Mouse (Mus musculus) midbrain, embryonic 12.5 days (tissue): Measurements from ENCODE around the gene Poc1a. TPM values are rescaled to one million over a fixed set of nuclear protein-coding genes. Genes with fewer than 3 reads are reported as not detected.

Experiments
- ATAC-seq: fragments of 200-750 bp; cut with Nextera tagmentation; 2 replicates; pipeline ENCODE4 v1.8.0; 2017; ENCODE audit warnings: low read depth, moderate TSS enrichment, moderate library complexity; ENCODE audit not compliant: low FRiP score
- H3K27ac ChIP-seq: fragments of 300-500 bp; sonication (generic); replicated peaks from 2 replicates; pipeline ENCODE4 v1.5.1; 2016; ENCODE audit warnings: mild to moderate bottlenecking
- H3K27me3 ChIP-seq: fragments of 300-500 bp; sonication (generic); 2 replicates; pipeline ENCODE4 v1.6.1; 2016; ENCODE audit warnings: mild to moderate bottlenecking
- H3K36me3 ChIP-seq: fragments of 300-500 bp; sonication (generic); 2 replicates; pipeline ENCODE4 v1.6.1; 2016
- H3K4me1 ChIP-seq: fragments of 300-500 bp; sonication (generic); 2 replicates; pipeline ENCODE4 v1.6.1; 2016
- H3K4me2 ChIP-seq: fragments of 300-500 bp; sonication (generic); replicated peaks from 2 replicates; pipeline ENCODE4 v1.6.1; 2016; ENCODE audit warnings: mild to moderate bottlenecking, moderate library complexity
- H3K4me3 ChIP-seq: fragments of 300-500 bp; sonication (generic); 2 replicates; pipeline ENCODE4 v1.5.1; 2016; ENCODE audit warnings: mild to moderate bottlenecking
- H3K9ac ChIP-seq: fragments of 300-500 bp; sonication (generic); replicated peaks from 2 replicates; pipeline ENCODE4 v1.6.1; 2016; ENCODE audit warnings: mild to moderate bottlenecking, moderate library complexity
- H3K9me3 ChIP-seq: fragments of 300-500 bp; sonication (generic); 2 replicates; pipeline ENCODE4 v1.6.1; 2016; ENCODE audit warnings: mild to moderate bottlenecking
- WGBS: fragments of 180-500 bp; shearing (Covaris S2); methylation state at CpG from one replicate; pipeline ENCODE4 v1.1.7; 2016; 5-methylcytosine and 5-hydroxymethylcytosine counted together
- polyA plus RNA-seq: library from polyadenylated mRNA; unstranded; fragments of >200 nt; fragmentation: Nextera tagmentation; extraction: Ambion mirVana; gene quantifications from 2 replicates; pipeline ENCODE4 v1.2.1, GENCODE M21; 2016

Gene Poc1a
- polyA plus RNA-seq, 1 experiment from 2014 or later, result 23.2 TPM

GRCm38 (mm10) chr9:106326241-106326640 lies 45.4 kb downstream of the Poc1a start:
- no peak for ATAC-seq
- WGBS, result 81% methylated on average over 8 of the region's 8 CpGs
- H3K9ac ChIP-seq, result no peak overlapping the region
- H3K4me1 ChIP-seq, result peaks cover 12% of the 10 kb centered on the region; the same call in 1 of the 2 replicates
- no peaks in the 10 kb centered on the region for H3K36me3 ChIP-seq
- H3K27ac ChIP-seq, result no peak overlapping the region
- H3K4me3 ChIP-seq, result no peak overlapping the region
- H3K27me3 ChIP-seq, result no peaks in the 10 kb centered on the region
- H3K9me3 ChIP-seq, result no peaks in the 10 kb centered on the region
- H3K4me2 ChIP-seq, result no peak overlapping the region

DNA sequence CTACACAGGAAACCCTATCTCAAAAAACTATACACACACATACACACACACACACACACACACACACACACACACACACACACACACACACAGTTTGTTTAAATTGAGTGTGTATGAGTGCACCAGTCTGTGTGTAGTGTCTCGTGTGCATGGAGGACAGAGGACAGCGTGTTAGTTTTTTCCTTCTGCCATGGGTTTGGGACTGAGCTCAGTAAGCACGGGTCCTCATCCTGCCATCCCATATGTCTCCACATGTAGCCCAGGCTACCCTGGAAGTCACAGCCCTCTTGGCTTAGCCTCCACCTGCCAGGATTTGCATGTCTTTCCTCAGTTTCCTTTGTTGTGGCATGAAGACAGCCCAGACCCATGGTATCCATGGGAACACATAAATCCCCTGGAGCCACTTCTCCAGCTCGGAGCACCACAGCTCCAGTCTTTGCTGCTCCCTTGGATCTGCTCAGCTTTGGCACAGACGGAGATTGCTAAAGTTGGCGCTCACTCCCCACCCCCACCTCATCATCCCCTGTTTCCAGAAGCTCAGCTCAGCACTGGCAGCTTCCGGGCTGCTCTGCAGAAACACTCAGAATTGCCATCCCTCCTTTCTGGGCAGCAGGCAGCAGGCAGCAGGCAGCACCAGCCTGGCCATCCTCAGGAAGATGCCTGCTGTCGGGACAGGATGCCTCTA lies 46.4 kb downstream of the Poc1a start:
- no peak for ATAC-seq
- Histone ChIP-seq H3K4me2 (no peak overlapping the region), H3K27ac (no peak overlapping the region), H3K9ac (no peak overlapping the region), H3K36me3 (no peaks in the 10 kb centered on the region), H3K9me3 (no peaks in the 10 kb centered on the region), H3K27me3 (no peaks in the 10 kb centered on the region), H3K4me1 (peaks cover 9% of the 10 kb centered on the region), H3K4me3 (no peak overlapping the region)
- WGBS, result 71% methylated on average over 8 of the region's 8 CpGs

DNA sequence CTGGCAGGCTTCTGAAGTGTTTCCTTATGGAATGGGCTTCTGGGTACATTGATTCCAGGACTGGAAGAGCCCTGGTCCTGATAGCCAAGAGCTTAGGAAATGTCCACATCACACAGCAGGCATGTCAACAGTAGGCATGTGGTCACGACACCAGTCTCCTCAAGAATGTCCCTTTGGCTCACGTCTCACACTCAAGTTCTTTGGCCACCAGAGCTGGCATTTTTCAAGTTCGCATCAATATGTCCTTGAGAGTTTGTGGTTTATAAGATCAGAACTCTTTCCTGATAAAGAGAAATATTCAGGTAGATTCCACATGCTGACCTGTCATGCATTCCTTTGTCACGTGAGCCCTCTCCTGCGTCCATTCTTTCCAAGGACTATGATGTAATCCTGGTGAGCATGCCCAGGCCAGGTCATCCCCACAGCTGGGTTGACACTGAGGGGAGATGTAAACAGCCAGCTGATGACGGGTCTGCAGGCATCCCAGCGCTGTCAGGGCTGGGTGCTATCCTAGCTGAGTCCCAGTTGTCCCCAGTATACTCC lies 47.3 kb downstream of the Poc1a start:
- Histone ChIP-seq H3K27ac (no peak overlapping the region), H3K4me3 (no peak overlapping the region), H3K9me3 (no peaks in the 10 kb centered on the region), H3K36me3 (no peaks in the 10 kb centered on the region), H3K27me3 (no peaks in the 10 kb centered on the region), H3K4me1 (peaks cover 5% of the 10 kb centered on the region), H3K9ac (no peak overlapping the region), H3K4me2 (no peak overlapping the region)
- 82% methylated on average over 7 of the region's 7 CpGs for WGBS
- ATAC-seq, result no peak

GRCm38 (mm10) chr9:106328772-106329511 lies 48.1 kb downstream of the Poc1a start:
- no peak overlapping the region for H3K4me3 ChIP-seq
- H3K36me3 ChIP-seq, result no peaks in the 10 kb centered on the region
- no peaks in the 10 kb centered on the region for H3K27me3 ChIP-seq
- no peaks in the 10 kb centered on the region for H3K9me3 ChIP-seq
- no peak overlapping the region for H3K4me2 ChIP-seq
- H3K9ac ChIP-seq, result no peak overlapping the region
- H3K27ac ChIP-seq, result no peak overlapping the region
- ATAC-seq, result no peak
- H3K4me1 ChIP-seq, result peaks cover 5% of the 10 kb centered on the region
- WGBS, result 79% methylated on average over 5 of the region's 5 CpGs

DNA sequence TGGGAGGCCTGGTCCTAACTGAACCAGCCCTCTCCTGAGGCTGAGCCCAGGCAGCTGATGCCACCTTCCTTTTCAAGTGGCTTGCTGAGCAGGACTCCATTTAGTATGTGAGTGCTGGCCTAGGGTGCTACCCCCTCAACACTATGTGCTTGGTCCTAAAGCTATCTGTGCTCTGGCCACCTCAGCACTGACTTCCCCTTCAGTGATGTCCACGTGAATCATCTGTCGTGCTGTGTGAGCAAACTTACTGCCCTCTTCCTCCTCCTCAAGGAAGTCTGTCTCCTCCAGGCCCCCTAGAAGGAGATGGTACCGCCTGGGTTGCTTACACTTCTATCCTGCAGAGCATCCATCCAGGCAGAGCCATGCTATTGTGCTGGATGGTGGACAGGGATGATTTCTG lies 51.9 kb downstream of the Poc1a start:
- WGBS, result 76% methylated on average over 3 of the region's 3 CpGs
- ATAC-seq, result no peak

GRCm38 (mm10) chr9:106337620-106338019 lies 56.8 kb downstream of the Poc1a start:
- no peak for ATAC-seq
- WGBS, result 73% methylated on average over 9 of the region's 9 CpGs
- H3K27ac ChIP-seq, result peak overlapping the region; percentile 84

More for the DNA sequence above, 51.9 kb downstream of the Poc1a start:
- H3K4me3 ChIP-seq, result no peak overlapping the region
- H3K27me3 ChIP-seq, result no peaks in the 10 kb centered on the region
- H3K4me1 ChIP-seq, result peaks cover 10% of the 10 kb centered on the region
- no peaks in the 10 kb centered on the region for H3K36me3 ChIP-seq
- no peaks in the 10 kb centered on the region for H3K9me3 ChIP-seq
- no peak overlapping the region for H3K27ac ChIP-seq
- no peak overlapping the region for H3K9ac ChIP-seq
- no peak overlapping the region for H3K4me2 ChIP-seq

DNA sequence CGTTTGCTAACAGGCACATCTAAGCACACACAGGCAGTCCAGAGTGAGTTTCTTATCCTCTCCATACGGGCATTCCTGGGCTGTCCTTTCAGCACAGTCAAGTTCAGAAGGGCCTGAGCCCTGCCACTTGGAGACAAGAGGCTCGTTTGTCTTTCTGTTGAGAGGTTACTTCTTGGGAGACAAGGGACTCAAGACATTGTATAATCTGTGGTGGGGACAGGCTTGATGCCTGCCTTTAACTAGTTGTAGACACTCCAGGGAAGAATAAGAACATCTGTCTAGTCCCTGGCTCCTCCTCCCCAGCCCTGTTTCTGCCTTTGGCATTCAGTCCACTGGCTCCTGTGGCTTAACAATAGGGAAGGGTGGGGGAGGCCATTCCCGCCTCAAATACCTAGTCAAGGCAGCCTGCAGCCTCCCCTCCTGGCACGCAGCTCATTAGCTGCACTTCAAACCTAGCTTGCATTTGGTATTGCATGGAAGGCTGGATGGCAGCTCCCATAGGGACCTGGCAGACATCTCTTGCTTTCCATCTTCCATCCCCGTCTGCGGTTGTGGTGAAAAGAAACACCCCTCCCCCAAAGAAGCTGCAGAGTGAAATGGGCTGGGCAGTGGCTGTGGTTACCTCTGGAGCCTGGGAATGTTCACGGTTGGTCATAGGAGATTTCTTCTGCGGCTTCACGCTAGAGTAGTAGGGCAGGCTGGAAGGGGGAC lies 57.8 kb downstream of the Poc1a start:
- 7% methylated on average over 10 of the region's 10 CpGs for WGBS
- H3K9ac ChIP-seq, result peak overlapping the region; percentile 13
- no peaks in the 10 kb centered on the region for H3K9me3 ChIP-seq
- H3K27me3 ChIP-seq, result no peaks in the 10 kb centered on the region
- peak overlapping the region; percentile 84 for H3K27ac ChIP-seq
- no peaks in the 10 kb centered on the region for H3K36me3 ChIP-seq
- H3K4me1 ChIP-seq, result peaks cover 36% of the 10 kb centered on the region
- H3K4me2 ChIP-seq, result peak overlapping the region; percentile 24; the same call in 1 of the 2 replicates
- peak; percentile 68 for ATAC-seq
- H3K4me3 ChIP-seq, result no peak overlapping the region

More at GRCm38 (mm10) chr9:106337620-106338019, 56.8 kb downstream of the Poc1a start:
- H3K4me3 ChIP-seq, result no peak overlapping the region
- no peaks in the 10 kb centered on the region for H3K36me3 ChIP-seq
- H3K4me1 ChIP-seq, result peaks cover 36% of the 10 kb centered on the region
- H3K27me3 ChIP-seq, result no peaks in the 10 kb centered on the region
- no peak overlapping the region; the same call in 1 of the 2 replicates for H3K9ac ChIP-seq
- no peak overlapping the region for H3K4me2 ChIP-seq
- H3K9me3 ChIP-seq, result no peaks in the 10 kb centered on the region

DNA sequence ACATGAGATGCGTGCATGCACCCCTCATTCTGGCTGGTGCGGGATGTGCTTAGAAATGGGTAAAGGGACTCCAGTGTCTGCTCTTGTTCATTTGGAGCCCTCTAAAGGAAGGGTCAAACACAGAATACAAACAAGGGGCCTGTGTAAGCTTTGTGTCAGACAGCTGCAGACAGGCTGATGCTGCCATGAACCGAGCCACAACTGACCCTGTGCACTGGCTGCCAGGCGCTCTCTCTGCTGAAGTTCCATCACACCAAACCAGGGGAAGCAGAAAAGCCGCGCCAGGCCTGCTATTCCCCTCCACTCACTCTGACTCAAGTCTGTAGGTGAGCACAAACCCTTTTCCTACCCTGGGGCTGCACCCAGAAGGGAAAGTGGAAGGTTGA lies 58.3 kb downstream of the Poc1a start:
- WGBS, result 44% methylated on average over 6 of the region's 6 CpGs

GRCm38 (mm10) chr9:106339730-106340129 lies 58.9 kb downstream of the Poc1a start:
- Histone ChIP-seq H3K27ac (0 out of 2 replicates have a peak overlapping the region, but pooled peaks have one; percentile 84), H3K4me1 (peaks cover 40% of the 10 kb centered on the region), H3K4me2 (no peak overlapping the region), H3K36me3 (no peaks in the 10 kb centered on the region), H3K27me3 (no peaks in the 10 kb centered on the region), H3K4me3 (no peak overlapping the region), H3K9ac (no peak overlapping the region), H3K9me3 (no peaks in the 10 kb centered on the region)
- 87% methylated on average over 4 of the region's 4 CpGs for WGBS
- ATAC-seq, result no peak

More for the DNA sequence above, 58.3 kb downstream of the Poc1a start:
- Histone ChIP-seq H3K4me3 (no peak overlapping the region), H3K4me2 (peak overlapping the region; percentile 24; the same call in 1 of the 2 replicates), H3K27me3 (no peaks in the 10 kb centered on the region), H3K9ac (peak overlapping the region; percentile 13; the same call in 1 of the 2 replicates), H3K27ac (peak overlapping the region; percentile 84), H3K36me3 (no peaks in the 10 kb centered on the region), H3K4me1 (peaks cover 36% of the 10 kb centered on the region), H3K9me3 (no peaks in the 10 kb centered on the region)
- ATAC-seq, result 0 out of 2 replicates have a peak, but pooled peaks have one; percentile 13

DNA sequence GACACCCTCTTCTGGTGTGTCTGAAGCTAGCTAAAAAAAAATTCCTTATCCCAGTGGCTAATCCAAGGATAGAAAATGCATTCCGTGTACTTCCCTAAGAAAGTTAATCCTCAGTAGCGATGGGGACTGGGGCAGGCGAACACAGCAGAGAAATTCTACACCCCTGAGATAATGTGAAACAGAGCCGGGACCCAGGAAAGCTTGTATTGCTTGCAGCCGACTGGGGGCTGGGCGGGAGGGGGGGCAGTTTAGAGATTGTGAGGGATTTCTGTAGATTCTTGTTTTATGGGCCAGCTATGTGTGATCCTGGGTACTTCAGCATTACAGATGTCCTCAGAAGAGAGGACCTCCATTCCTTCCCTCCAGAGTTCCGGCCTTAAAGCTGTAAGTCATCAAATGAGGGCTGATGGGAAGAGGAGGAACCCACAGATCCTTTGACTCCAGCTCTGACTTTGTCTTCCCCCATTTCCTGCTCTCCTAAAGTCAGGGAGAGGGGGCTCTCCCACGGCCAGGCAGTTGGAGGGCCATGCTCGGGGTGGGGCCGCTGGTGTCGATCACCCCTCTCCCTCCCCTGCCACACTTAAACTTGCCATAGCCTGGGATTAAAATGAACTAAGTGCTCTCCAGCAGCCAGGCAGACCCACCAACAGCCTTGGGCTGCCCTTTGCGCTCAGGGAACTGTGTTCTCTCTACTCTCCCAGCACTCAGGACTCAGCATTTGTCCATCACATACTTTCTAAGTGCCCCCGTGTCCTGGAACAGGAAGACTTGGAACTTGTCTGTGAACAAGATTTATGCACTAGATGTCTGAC lies 59.8 kb downstream of the Poc1a start:
- H3K4me1 ChIP-seq, result peaks cover 49% of the 10 kb centered on the region

GRCm38 (mm10) chr9:106341313-106341686 lies 60.4 kb downstream of the Poc1a start:
- Histone ChIP-seq H3K9me3 (no peaks in the 10 kb centered on the region), H3K4me2 (no peak overlapping the region), H3K9ac (no peak overlapping the region), H3K27ac (no peak overlapping the region), H3K36me3 (no peaks in the 10 kb centered on the region), H3K27me3 (no peaks in the 10 kb centered on the region), H3K4me3 (no peak overlapping the region), H3K4me1 (peaks cover 49% of the 10 kb centered on the region)
- no peak for ATAC-seq
- 82% methylated on average over 3 of the region's 3 CpGs for WGBS

More for the DNA sequence above, 59.8 kb downstream of the Poc1a start:
- 55% methylated on average over 13 of the region's 13 CpGs for WGBS
- H3K9ac ChIP-seq, result no peak overlapping the region
- no peak overlapping the region for H3K27ac ChIP-seq
- no peak overlapping the region for H3K4me2 ChIP-seq
- ATAC-seq, result no peak
- no peaks in the 10 kb centered on the region for H3K27me3 ChIP-seq
- H3K36me3 ChIP-seq, result no peaks in the 10 kb centered on the region
- H3K9me3 ChIP-seq, result no peaks in the 10 kb centered on the region
- H3K4me3 ChIP-seq, result no peak overlapping the region
